Mouse (Mus musculus) heart, postnatal 4 days (tissue): ENCODE measurements at regions not wholly inside any gene's neighbourhood (a gene's known extent, or its start where the extent isn't known, plus 50 kb on each side); places are given as distances from the start of the nearest gene placed in this dataset.
A peak's percentile ranks its signal among the peaks of the same experiment; 100 is the strongest.

Source experiments
- DNase-seq: peaks from one replicate; pipeline ENCODE4 v3.0.0; 2021

DNA sequence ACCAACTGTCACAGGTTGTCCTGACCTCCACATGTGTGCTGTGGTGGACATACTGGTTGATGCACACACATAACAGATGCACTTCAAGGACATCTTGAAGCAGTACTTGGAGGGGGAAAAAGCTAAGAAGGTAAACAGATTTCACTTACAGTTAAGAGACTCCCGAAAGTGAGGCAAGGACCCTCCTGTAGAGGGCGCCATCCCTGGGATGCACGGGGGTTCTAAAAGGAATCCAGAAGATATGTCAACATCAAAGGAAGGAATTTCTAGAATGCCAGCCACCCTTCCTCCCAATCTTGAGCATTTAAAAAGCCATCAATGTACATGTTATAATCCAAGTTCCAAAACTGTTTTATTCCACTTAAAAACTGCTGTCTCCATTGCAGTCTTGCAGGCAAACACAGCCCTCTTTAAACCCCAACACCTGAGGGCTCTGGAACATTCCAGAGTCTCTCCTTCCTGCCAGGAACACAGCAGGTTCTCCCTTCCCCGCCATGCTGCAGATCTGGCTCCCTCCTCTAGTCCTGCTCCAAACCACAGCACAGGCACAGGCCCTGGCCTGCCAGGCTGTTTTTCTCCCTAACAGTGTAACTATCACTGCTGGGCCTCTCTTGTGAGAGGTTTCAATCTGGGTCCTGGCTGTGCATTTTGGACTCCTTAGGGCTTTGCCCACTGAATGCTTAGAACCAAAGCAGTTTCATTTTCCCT is 200.8 kb upstream of the Mkln1 start:
- DNase-seq: no peak

DNA sequence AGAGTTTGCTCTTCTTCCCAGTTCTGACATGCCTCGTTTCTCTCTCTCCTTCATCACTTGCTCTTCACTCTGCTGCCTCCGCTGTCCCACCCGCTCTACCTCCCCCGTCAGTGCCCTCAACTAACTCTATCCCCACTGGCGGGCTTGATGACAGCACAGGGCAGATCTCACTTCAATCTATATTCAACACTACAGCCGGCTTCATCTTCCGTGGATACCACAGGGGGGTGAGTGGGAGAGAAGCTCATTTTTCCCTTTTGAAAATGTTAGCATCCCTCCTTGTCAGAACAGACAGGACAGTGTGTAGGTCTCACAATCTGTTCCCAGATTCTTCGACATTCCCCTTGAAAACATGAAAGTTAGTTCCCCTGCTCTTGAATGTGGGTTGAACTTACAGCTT is 200.2 kb upstream of the Mkln1 start:
- no peak for DNase-seq

DNA sequence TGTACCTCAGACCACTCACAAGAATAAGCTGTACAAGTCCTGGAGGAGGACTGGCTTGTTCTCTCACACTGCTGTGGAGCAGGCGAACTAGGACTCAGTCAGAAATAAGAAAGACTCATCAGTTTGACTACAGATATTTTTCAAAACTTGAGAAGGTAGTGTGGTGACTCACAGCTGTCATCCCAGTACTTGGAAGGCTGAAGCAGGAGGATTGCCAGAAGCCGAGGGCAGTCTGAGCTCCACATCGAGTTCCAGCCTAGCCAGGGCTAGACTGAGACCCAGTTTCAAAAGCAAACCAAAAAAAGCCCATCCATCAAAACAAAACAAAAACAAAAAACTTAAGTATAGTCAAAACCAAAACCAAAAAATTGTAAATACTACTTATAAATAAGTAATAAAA is 197.8 kb upstream of the Mkln1 start:
- DNase-seq: no peak

DNA sequence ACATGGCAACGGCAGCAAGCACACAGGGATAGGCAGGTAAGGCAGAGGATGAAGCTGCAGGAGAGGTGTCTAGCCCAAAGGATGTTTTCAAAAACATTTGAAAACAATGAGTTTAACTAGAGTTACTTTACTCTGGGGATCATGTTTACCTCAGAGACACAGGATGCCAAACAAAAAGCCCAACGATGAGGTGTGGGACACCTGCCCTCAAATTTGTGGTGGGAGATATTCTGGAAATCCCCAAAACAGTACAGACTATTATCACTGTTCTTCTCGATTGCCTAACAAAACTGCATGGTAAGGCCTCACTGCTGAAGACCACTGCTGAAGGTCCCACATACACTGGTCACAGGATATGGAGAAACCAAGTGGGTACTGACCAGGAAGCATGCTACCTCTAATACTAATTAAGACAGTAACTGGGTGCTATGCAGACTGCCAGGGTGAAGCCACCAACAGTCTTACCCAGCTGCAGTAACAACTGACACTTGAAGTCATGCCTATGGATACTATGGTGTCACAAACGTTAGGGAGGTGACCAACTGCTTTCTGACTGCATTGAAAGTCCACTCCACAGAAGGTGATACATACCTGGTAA is 197.1 kb upstream of the Mkln1 start:
- no peak for DNase-seq

DNA sequence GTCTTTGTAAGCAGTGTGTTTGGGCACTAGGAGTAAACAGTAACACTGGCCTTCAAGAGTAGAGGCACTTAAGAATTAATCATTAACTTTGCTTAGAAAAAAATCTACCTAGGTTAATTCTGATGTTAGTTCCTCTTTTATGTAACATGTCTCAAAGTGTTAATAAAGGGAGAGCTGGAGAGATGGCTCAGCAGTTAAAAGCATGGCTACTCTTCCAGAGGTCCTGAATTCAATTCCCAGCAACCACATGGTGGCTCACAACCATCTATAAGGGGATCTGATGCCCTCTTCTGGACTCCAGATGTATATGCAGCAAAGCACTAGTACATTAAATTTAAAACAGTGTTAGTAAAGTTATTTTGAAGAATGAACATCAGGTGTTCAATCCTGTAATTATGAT is 195.9 kb upstream of the Mkln1 start:
- no peak for DNase-seq

DNA sequence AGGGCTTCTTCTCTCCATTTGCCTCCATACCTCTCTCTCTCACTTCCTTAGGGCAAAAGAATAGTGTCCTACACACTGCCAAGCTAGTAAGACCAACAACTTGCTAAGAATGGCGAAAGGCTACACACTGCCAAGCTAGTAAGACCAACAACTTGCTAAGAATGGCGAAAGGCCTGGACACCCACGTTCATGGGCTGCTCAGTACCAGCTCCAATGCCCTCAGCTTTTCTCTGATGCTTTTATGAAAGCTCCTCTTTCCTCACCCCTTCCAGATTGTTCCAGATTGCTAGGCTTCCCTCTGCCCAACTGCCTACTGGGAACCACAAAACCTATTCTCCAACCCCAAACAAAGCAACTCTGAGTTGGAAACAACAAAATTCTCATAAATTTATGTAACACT is 194.1 kb upstream of the Mkln1 start:
- no peak for DNase-seq

DNA sequence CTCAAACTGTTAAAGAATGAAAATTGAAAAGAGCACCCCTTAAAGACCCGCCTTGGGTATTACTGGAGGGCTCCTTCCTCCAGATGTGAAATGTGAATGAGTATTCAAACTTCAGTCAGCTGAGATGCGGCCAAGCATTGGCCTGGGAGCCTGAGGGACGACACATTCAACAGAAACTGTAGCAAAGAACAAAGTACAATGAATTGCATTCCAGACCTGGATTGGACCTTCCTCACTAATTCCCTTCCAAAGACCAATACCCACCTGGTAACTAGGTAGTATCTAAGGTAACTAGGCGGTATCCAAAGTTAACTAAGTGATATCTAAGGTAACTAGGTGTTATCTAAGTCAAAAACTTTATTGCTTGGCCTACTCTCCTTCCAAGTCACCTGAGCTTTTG is 193.7 kb upstream of the Mkln1 start:
- no peak for DNase-seq

DNA sequence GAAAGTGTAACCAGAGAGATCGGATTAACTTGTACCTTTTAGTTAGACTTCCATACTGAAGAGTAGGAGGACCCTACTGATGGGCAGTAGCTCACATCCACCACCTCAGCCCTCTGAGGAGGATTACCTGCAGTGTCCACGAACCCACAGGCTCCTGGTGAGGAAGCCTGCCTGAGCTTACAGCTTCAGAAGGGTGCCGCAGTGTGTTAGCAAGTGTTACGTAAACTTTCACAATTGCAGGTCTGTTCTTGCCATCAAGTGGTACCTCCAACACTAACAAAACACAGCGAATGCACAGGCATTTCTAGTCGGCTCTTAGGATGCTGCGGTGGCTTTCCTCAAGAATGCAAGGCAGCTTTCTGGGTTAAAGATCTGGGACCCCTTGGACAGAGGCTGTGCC is 192.4 kb upstream of the Mkln1 start:
- DNase-seq: no peak

DNA sequence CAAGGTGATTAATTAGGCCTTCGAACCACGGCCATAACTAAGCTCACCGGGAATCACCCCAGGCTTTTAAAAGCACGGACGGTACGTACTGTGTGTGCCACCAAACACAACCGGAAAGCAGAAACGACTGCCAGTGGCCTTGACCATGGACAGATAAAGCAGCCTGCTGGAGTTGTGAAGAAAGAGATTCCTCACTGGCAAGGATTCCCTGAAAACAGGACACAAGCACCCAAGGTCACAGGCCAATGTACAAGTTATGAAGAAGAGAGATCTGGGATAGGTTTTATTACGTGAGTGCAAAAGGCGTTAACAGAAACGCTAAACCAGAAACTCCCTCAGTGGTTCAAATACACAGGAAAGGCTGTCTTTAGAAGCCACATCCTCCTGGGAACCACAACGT is 191.3 kb upstream of the Mkln1 start:
- no peak for DNase-seq

DNA sequence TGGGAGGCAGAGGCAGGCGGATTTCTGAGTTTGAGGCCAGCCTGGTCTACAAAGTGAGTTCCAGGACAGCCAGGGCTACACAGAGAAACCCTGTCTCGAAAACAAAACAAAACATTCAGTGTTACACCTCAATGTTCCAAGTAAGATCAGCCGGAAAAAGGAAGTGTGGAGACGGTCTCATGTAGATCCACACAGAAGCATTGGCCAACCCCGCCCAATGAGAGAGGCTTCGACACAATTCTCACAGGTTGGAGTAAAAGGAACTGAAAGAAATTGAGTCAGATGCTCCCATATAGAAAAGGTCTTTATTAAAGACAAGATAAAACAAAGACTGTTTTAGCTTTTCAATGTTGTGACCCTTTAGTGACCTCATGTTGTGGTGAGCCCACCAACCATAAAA is 190.3 kb upstream of the Mkln1 start:
- DNase-seq: no peak

DNA sequence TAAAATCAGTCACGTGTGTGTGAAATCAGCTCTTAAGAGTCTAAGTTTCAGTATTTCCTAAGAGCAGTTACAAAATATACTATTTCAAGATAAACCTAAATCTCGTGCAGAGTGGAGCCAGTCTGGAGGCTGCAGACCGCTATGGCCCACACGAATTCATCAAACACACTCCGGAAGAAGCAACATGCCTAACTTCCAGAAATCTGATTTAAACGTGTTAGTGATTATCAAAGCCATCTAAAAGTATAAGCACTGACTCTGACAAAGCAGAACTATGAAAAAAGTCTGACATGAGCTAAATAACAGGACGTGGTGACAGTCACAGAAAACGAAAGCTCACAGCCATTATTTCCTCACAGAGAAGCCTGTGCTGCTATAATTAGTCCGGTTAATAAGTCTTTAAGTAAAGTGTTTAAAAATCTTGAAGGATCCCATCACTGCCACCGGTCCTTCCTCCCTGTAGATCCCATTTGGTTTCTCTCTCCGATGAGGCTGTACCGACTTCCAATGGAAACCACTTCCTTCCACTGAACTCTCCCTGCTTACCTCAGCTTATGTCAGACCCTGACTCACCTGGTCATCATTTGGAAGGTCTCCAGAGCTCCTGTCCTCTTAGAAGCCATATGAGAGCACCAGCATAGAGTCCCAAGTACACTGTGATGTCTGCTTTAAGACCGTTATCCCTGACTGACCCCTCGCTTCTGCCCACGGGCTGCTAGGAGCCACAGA is 189.0 kb upstream of the Mkln1 start:
- no peak for DNase-seq

DNA sequence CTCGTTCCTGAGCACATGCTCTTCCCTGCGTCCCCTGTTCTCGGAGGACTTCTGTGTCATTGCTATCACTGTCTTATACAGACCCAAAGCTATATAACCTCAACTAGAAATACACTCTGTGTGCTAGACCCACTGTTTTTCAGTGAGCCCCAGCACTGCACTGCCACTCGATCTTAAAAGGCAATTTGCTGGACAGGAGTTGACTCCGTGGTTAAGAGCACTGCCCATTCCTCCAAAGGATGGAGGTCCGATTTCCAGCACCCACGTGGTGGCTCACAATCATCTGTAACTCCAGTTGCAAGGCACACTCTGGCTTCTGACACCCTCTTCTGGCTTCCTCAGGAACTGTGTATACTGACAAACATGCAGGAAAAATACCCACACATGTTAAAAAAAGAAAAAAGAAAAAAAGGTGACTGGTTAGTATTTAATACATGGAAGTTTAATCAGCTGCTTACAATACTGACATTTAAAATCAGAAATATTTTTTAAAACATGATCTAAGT is 188.3 kb upstream of the Mkln1 start:
- no peak for DNase-seq

DNA sequence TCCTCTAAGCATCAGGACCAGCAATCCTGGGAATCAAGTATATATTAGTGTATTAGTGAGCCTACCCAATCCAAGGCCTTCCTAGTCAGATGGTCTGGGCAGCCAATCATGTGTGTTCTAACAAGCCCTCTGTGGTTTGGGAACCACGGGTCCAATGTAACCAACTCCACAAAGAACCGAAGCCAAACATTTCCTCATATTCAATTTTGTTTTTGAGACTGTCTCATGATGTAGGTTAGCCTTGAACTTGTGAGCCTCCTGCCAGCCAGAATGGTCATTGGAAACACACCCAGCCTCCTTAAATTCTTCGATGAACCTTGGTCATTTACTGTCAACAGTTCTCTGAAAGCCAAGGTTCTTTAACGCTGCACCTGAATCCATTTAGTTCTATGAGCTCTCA is 187.4 kb upstream of the Mkln1 start:
- DNase-seq: no peak

DNA sequence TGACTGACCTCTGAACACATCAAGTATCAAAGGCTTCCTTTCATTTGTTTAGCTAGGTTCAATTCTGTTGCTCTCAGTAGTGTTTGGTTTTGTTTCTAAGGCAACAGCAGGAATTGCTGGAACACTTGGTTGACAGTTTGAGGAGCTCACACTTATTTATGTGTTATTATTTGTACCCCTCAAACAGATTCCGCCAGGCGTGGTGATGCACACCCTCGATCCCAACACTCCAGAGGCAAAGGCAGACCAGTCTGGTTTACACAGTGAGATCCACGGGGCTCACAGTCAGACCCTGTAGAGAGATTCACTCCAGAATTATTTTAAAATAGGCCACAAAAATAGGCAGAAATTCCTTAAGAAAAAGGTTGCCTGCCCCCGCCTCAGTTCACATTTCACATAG is 186.9 kb upstream of the Mkln1 start:
- DNase-seq: no peak

DNA sequence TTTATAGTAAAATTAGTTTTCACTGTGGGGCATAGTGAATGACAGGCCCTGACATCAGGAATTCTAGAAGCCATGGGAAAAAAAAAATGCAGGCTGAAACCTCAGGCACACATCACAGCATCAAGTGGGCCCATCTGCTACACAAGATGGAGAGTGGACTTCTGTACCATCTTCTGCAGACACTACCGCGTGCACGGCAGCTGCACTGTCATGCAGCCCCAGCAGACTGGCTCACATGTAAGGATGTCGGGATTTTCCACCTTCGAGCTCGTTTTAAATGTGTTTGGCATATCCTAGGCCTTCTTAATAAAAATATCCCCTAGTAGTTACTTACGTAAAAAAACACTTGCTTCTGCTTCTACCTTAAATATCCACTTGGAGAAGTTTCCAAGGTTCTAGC is 186.5 kb upstream of the Mkln1 start:
- no peak for DNase-seq

DNA sequence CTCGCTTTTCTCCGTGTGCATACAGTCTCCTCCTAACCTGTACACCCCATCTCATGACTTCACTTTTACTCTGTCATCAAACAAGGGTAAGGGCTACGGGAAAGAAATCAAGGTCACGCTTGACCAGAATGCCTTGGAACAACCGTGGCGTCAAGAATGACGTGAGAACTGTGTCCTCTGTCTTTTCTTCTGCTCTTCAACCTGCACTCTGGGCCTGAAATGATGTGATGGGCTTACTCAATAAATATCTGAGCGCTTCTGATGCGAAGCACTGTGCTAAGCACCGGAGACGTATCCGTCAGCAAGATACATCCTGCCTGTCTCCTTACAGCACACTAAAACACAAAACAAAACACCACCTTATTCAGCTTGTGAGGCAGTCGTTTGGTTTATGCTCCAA is 185.8 kb upstream of the Mkln1 start:
- DNase-seq: no peak

DNA sequence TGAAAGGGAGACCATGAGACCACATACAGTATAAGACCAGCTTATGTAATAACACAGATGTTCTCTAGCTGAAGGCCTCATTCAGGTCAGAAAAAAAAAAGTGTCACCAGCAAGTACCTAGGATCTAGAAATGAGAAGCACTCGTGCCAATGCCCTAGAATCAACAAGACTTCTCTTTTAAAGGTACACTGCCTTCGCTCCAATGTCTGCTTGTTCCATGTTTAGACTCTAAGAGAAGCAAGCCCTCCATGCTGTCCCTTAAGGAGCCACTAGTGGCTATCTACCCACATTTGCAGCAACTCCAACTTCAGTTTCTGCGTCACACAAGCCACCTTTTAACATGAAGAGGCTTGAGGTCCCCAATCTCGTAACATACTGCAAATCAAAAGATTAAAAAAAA is 185.4 kb upstream of the Mkln1 start:
- no peak for DNase-seq

DNA sequence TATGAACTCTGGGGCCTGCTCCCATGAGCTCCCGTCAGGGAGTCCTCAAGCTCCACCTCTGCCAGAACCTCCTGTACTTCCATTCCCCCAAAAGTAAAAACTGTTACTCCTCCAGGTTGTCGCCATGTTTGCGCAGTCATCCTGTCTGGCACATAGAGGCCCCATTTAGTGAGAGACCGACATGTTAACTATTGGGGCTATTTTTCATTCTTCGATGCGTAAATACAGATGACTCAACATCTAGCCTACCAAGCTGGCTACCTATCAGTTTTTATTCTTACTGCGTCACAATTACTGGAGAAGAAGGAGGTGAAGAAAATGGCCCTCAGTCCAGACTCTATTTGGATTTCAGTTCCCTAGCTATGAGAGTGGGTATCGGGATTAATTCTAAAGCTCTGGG is 182.9 kb upstream of the Mkln1 start:
- DNase-seq: no peak

DNA sequence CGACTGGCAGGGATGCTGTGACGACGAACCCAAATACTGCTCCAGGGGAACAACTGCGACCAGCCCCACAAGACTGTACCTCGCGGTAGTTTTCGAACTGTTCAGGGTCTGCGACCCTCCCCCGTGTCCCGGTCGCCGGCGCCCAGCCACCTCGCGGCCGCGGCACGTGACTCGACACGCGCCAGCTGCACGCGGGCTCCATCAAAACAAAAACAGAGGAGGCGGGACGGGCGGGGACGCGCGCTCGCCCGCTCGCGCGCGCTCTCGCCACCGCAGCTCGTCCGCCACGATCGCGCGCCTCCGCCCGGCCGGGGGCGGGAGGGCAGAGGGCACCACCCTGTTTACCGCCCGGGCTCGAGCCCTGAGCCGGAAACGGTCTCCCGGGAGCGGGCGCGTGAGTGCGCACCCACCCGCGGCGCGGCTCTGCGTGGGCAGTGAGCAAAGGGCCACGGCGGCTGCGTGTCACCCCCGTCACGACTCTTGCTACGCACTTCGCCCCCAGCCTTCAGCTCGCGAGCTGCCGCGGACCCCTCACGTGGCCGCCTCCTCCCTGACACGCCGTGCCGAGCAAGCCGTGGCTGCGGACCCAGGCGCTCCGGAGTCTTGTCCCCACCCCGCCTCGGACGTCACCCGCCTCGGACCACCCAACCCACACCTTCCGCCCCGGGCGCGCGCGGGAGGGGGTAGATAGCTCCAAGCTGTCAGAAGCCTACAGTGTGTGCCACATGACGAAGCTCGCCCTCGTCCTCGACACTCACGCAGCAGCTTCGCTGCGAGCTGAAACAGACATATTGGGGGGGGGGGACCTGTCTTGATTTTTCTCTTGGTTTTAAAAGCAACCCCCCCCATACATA is 182.1 kb upstream of the Mkln1 start:
- peak; percentile 80 for DNase-seq

DNA sequence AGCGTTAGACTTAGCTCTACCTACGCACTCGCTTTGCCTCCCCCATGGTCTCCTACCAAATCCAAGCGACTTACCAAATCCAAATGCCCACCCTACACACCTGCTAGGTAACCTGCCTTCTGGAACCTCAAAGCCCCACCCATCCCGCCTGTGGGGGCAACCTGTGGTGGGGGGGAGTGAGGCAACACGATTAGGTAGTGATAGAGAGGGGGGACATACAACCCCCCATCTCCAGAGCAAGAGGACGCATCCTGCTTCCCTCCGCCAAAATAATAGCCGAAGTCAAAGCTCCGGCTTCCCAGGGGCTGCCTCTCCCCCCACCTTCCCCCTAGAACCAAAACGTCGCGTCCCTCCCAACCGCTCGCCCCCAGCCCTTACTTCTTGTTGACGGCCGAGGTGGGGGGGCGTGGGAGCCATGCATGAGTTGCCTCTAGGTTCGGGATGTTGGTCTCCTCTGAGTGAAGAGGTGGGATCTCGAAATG is 181.4 kb upstream of the Mkln1 start:
- peak; percentile 20 for DNase-seq

DNA sequence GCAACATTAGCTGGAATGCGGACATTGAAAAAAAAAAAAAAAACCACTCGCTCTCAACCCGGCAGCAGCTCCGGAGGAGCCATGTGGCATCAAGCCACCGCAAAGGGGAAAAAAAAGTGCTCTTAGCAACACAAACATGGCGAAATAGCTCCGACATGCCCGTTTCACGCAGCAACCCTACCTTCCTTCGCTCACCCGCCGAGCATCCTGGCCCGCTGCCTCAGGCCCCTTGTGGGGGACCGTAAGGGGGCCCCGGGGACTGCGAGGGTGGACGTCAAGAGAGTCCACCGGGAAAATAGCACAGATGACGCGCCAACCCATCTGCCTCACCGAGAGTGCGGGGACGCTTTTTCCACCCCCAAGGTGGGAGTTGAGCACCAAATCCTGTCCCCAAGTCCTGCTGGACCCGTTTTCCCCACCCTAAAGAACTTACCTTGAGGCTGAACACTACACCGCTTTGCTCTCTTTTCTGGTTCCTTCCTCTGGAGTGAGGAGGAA is 180.8 kb upstream of the Mkln1 start:
- peak; percentile 48 for DNase-seq

DNA sequence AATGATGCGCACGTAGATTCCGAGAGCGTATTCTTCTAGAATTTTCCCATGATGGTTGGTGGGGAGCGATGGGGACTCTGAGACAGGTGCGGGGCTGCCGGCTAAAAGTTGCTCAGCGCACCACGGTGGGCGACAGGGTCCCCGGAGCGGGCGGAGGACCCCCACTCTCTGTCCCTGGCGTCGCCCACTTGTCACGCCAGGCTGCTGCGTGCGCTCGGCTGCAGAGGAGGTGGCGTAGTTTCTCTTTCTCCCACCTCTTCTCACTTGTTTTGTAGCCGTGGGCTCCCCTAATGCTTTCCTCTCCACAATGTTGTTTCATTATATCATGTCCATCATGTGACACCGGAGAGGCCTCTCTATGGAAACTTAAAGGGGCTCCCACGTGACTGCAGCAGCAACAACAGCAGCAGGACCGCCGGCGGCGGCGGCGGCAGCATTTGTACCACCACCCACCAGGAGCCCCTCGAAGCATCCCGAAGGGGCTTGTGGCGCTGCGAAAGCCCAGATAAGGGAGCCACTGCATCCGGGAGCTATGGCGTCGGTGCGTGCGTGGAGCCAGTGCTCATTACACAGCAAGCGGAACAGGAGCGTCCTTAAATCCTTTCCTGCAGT is 180.3 kb upstream of the Mkln1 start:
- peak; percentile 31 for DNase-seq
